Mouse (Mus musculus) C2C12 (cell line): ENCODE results near the gene Alx1.

Source experiments
- CTCF ChIP-seq: IDR thresholded peaks from one replicate; pipeline ENCODE4 v1.5.1; 2011; ENCODE audit not compliant: control insufficient read depth, insufficient read depth, insufficient read length
- FOSL1 ChIP-seq: IDR thresholded peaks from one replicate; pipeline ENCODE4 v1.8.0; 2011; ENCODE audit warnings: mild to moderate bottlenecking, low read length; ENCODE audit not compliant: poor library complexity, insufficient read depth, severe bottlenecking
- MAX ChIP-seq: IDR thresholded peaks from one replicate; pipeline ENCODE4 v1.6.1; 2011; ENCODE audit warnings: mild to moderate bottlenecking, control low read depth
- MYOG ChIP-seq: IDR thresholded peaks from one replicate; pipeline ENCODE4 v1.6.1; 2011; ENCODE audit not compliant: control insufficient read depth, insufficient read length; ENCODE audit errors: extremely low read depth
- USF1 ChIP-seq: IDR thresholded peaks from one replicate; pipeline ENCODE4 v1.6.1; 2011; ENCODE audit warnings: low read depth, mild to moderate bottlenecking, control low read depth, moderate library complexity

- no peak for TF ChIP-seq CTCF
- no peak for TF ChIP-seq USF1
- TF ChIP-seq MYOG, result no peak
- TF ChIP-seq MAX, result no peak
- no peak for TF ChIP-seq FOSL1
These were observed 784 bp downstream of the Alx1 start for GRCm38 (mm10) chr10:103029132-103029729.
